Mouse (Mus musculus) C2C12 (cell line): ENCODE data around the gene Cavin1.

Source experiments
- CTCF ChIP-seq: IDR thresholded peaks from one replicate; pipeline ENCODE4 v1.5.1; 2011; ENCODE audit not compliant: control insufficient read depth, insufficient read depth, insufficient read length
- USF1 ChIP-seq: IDR thresholded peaks from one replicate; pipeline ENCODE4 v1.6.1; 2011; ENCODE audit warnings: low read depth, mild to moderate bottlenecking, control low read depth, moderate library complexity

DNA sequence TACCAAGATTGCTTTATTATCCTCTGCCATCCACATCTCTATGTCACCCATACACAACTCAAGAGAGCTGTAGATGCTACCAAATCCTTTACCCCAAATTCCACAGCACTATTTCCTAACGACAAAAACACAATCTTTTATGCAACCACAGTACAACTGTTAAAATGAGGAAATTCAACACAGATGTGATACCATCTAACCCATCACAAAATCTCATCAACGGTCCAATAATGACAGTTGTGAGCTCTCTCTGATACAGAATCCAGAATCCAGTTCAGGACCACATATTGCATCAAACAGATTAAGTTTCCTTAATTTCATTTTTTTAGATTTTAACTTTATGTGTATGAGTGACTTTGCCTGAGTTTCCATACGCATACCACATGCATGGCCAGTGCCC, 18.0 kb upstream of the Cavin1 start:
- TF ChIP-seq CTCF (no peak), USF1 (no peak)
